Mouse (Mus musculus) heart, adult 2 months (tissue): ENCODE results near the gene Ryr3.

Experiments
- CTCF ChIP-seq: fragments of 200-600 bp; IDR thresholded peaks from 2 replicates; pipeline ENCODE4 v1.8.1; 2022; ENCODE audit warnings: antibody characterized with exemption, mild to moderate bottlenecking, moderate library complexity
- EP300 ChIP-seq: fragments of 200-500 bp; IDR thresholded peaks from 2 replicates; pipeline ENCODE4 v1.6.1; 2011; ENCODE audit warnings: low read depth, low read length, control low read depth; ENCODE audit not compliant: insufficient read depth
- POLR2A ChIP-seq: fragments of 200-500 bp; IDR thresholded peaks from 2 replicates; pipeline ENCODE4 v1.6.1; 2011; ENCODE audit warnings: mild to moderate bottlenecking, low read depth, low read length, control low read depth; ENCODE audit not compliant: insufficient read depth

GRCm38 (mm10) chr2:113216746-113217461 lies at the start of gene Ryr3:
- TF ChIP-seq POLR2A (no peak), CTCF (no peak), EP300 (no peak)
